Mouse (Mus musculus) neural tube, embryonic 12.5 days (tissue): ENCODE results near the gene Kcnk10. TPM values are rescaled to one million over a fixed set of nuclear protein-coding genes. Genes with fewer than 3 reads are reported as not detected.

ENCODE experiments used
- ATAC-seq: fragments of 200-750 bp; cut with Nextera tagmentation; 2 replicates; pipeline ENCODE4 v1.8.0; 2017; ENCODE audit warnings: low read depth, mild to moderate bottlenecking, moderate TSS enrichment, moderate library complexity; ENCODE audit not compliant: low FRiP score
- H3K27ac ChIP-seq: fragments of 300-500 bp; sonication (generic); 2 replicates; pipeline ENCODE4 v1.5.1; 2016
- H3K27me3 ChIP-seq: fragments of 300-500 bp; sonication (generic); replicated peaks from 2 replicates; pipeline ENCODE4 v1.6.1; 2016; ENCODE audit warnings: mild to moderate bottlenecking
- H3K36me3 ChIP-seq: fragments of 300-500 bp; sonication (generic); 2 replicates; pipeline ENCODE4 v1.6.1; 2016; ENCODE audit warnings: mild to moderate bottlenecking
- H3K4me1 ChIP-seq: fragments of 300-500 bp; sonication (generic); 2 replicates; pipeline ENCODE4 v1.6.1; 2016
- H3K4me2 ChIP-seq: fragments of 300-500 bp; sonication (generic); replicated peaks from 2 replicates; pipeline ENCODE4 v1.6.1; 2016; ENCODE audit warnings: mild to moderate bottlenecking
- H3K4me3 ChIP-seq: fragments of 300-500 bp; sonication (generic); 2 replicates; pipeline ENCODE4 v1.5.1; 2016
- H3K9ac ChIP-seq: fragments of 300-500 bp; sonication (generic); 2 replicates; pipeline ENCODE4 v1.6.1; 2016; ENCODE audit warnings: mild to moderate bottlenecking
- H3K9me3 ChIP-seq: fragments of 300-500 bp; sonication (generic); 2 replicates; pipeline ENCODE4 v1.6.1; 2016; ENCODE audit warnings: mild to moderate bottlenecking
- WGBS: fragments of 180-500 bp; shearing (Covaris S2); methylation state at CpG from one replicate; pipeline ENCODE4 v1.1.7; 2016; 5-methylcytosine and 5-hydroxymethylcytosine counted together
- polyA plus RNA-seq: library from polyadenylated mRNA; unstranded; fragments of >200 nt; fragmentation: Nextera tagmentation; extraction: Ambion mirVana; gene quantifications from 2 replicates; pipeline ENCODE4 v1.2.1, GENCODE M21; 2016

Kcnk10 gene
- polyA plus RNA-seq, 1 experiment from 2014 or later, result 24.8 TPM

DNA sequence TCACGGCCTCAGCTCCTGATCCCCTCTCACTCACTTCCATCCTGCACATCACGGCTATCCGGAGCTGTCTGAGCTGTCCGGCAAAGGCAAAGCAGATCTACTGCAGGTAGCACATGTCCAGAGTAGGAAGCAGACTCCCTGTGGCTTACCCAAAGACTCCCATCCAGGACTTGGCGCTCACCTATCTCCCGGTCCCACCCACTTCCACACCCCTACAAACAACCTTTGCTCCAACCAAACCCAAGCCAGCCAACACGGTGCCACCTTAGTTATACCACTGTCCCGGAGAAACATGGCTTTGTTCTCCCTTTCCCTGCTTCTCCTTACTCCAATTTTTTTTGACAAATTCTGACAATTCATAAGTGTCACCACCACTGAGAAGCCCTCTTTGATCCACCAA, 49.5 kb downstream of the Kcnk10 start:
- H3K27me3 ChIP-seq, result no peaks in the 10 kb centered on the region

DNA sequence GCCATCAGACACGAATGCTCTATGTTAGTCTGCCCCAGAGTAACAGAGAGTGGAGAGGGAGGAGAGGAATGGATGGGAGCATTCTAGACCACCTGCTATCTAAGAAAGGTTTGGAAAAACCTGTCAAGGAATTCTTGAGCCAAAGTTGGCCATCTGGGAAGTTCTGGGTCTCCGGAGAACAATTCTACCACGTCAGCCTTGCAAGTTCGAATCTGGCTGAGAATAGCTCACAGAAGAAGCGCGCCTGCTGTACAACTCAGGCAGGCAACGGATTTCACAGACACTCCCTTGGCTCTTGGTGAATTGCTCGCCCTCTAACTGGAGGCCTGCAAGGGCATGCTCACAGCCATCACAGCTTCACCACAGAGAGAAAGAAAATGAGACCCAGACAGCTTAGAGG, 52.7 kb downstream of the Kcnk10 start:
- H3K36me3 ChIP-seq, result peaks cover 11% of the 10 kb centered on the region
- no peak overlapping the region for H3K4me3 ChIP-seq
- no peaks in the 10 kb centered on the region for H3K27me3 ChIP-seq
- H3K4me1 ChIP-seq, result peaks cover 8% of the 10 kb centered on the region
- H3K9ac ChIP-seq, result no peak overlapping the region
- no peak overlapping the region for H3K4me2 ChIP-seq
- no peak overlapping the region for H3K27ac ChIP-seq
- no peaks in the 10 kb centered on the region; the same call in 1 of the 2 replicates for H3K9me3 ChIP-seq
- 86% methylated on average over 8 of the region's 8 CpGs for WGBS
- ATAC-seq, result no peak

More for the DNA sequence above, 49.5 kb downstream of the Kcnk10 start:
- no peak for ATAC-seq
- no peak overlapping the region for H3K9ac ChIP-seq
- 89% methylated on average over 8 of the region's 8 CpGs for WGBS
- H3K36me3 ChIP-seq, result peaks cover 11% of the 10 kb centered on the region
- H3K4me3 ChIP-seq, result no peak overlapping the region
- H3K4me1 ChIP-seq, result peaks cover 8% of the 10 kb centered on the region
- no peaks in the 10 kb centered on the region; the same call in 1 of the 2 replicates for H3K9me3 ChIP-seq
- H3K4me2 ChIP-seq, result no peak overlapping the region
- no peak overlapping the region for H3K27ac ChIP-seq

DNA sequence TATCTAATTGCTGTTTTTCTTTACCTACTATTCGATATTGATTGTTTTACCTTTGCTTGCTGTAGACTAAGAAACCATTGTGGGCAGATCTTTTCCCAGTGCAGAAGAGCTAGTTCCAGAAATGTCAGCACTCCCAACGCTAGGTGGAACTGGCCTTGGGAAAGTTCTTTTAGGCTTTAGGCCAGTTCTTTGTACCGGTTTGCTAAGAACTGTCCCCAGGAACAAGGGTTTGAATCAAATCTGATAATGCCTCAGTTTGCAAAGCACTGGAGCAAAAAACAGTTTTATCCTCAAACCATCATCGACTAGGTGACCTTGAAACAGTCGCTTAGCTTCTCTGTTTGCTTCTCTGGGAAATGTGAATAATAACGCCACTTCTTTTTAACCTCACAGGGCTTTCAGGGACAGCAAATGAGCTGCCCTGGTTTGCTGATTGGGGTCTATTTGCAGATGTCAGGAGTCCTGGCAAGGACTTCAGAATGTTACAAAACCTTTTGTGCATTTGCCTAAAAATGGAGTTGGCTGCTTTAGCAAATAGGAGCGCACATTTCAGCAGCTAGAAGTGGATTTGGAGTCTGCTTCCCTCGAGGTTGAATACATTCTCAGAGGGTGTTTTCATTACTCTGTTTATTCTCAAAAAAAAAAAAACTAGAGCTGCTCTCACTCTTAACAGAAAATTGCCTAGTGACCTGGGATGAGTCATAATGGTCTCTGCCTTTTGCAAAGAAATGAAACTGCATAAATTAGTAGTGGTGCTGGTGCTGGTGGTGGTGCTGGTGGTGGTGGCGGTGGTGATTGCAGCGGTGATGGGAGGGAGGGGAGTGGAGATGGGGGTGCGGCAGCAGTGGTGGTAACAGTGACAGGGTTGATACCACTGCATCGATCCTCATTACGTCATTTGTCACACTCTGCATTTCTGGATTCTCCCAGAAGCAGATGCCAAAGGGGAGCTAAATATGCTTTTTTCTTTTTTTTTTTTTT, 53.5 kb downstream of the Kcnk10 start:
- H3K4me1 ChIP-seq, result peaks cover 8% of the 10 kb centered on the region
- no peak for ATAC-seq
- H3K4me2 ChIP-seq, result no peak overlapping the region
- H3K9me3 ChIP-seq, result no peaks in the 10 kb centered on the region; the same call in 1 of the 2 replicates
- H3K4me3 ChIP-seq, result no peak overlapping the region
- no peak overlapping the region for H3K27ac ChIP-seq
- WGBS, result 81% methylated on average over 13 of the region's 13 CpGs
- H3K9ac ChIP-seq, result no peak overlapping the region
- H3K27me3 ChIP-seq, result no peaks in the 10 kb centered on the region
- H3K36me3 ChIP-seq, result peaks cover 11% of the 10 kb centered on the region

DNA sequence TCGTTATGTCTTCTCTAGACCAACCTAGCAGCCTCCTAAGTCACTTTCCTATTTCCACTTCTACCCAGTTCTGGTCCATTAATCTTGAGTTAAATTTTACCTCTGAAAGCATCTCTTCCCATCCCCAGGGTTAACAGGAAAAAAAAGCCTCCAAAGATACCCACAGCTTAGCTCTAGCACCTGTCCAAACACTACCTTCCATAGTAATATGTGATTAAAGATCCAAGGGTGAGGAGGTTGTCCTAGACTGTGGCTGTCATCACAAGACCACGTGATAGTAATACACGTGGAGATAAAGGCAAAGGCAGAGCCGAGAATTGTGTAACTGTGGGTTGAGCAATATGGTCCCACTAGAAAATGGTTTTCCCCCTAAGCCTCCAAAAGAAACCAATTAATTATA, 56.8 kb downstream of the Kcnk10 start:
- peaks cover 8% of the 10 kb centered on the region for H3K4me1 ChIP-seq

DNA sequence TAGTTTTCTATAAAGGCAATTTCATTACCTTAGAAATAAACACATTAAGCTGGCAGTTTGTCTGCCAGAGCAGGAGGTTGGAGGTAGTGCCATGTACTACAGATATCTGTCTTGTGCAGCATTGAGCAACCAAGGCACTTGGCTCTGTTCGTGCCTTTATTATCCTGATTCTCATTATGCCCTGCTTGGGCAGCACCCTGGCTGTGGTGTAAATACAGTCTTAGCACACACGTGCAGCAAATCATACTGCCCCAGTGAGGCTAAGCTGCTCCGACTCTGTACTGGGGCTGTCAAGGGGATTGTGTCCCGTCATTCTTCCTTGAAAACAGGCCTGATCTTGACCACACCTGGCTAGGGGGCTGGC, 57.6 kb downstream of the Kcnk10 start:
- H3K4me2 ChIP-seq, result no peak overlapping the region
- H3K9ac ChIP-seq, result no peak overlapping the region
- H3K4me3 ChIP-seq, result no peak overlapping the region
- 63% methylated on average over 4 of the region's 4 CpGs for WGBS
- peaks cover 12% of the 10 kb centered on the region for H3K36me3 ChIP-seq
- 0 out of 2 replicates have a peak, but pooled peaks have one; percentile 64 for ATAC-seq
- H3K27ac ChIP-seq, result 0 out of 2 replicates have a peak overlapping the region, but pooled peaks have one; percentile 20
- no peaks in the 10 kb centered on the region; the same call in 1 of the 2 replicates for H3K9me3 ChIP-seq
- H3K4me1 ChIP-seq, result peaks cover 8% of the 10 kb centered on the region
- no peaks in the 10 kb centered on the region for H3K27me3 ChIP-seq

More for the DNA sequence above, 56.8 kb downstream of the Kcnk10 start:
- WGBS, result 66% methylated on average over 4 of the region's 4 CpGs
- H3K27ac ChIP-seq, result no peak overlapping the region
- H3K9me3 ChIP-seq, result no peaks in the 10 kb centered on the region; the same call in 1 of the 2 replicates
- H3K4me3 ChIP-seq, result no peak overlapping the region
- ATAC-seq, result no peak
- peaks cover 12% of the 10 kb centered on the region for H3K36me3 ChIP-seq
- no peak overlapping the region for H3K4me2 ChIP-seq
- no peaks in the 10 kb centered on the region for H3K27me3 ChIP-seq
- H3K9ac ChIP-seq, result no peak overlapping the region

DNA sequence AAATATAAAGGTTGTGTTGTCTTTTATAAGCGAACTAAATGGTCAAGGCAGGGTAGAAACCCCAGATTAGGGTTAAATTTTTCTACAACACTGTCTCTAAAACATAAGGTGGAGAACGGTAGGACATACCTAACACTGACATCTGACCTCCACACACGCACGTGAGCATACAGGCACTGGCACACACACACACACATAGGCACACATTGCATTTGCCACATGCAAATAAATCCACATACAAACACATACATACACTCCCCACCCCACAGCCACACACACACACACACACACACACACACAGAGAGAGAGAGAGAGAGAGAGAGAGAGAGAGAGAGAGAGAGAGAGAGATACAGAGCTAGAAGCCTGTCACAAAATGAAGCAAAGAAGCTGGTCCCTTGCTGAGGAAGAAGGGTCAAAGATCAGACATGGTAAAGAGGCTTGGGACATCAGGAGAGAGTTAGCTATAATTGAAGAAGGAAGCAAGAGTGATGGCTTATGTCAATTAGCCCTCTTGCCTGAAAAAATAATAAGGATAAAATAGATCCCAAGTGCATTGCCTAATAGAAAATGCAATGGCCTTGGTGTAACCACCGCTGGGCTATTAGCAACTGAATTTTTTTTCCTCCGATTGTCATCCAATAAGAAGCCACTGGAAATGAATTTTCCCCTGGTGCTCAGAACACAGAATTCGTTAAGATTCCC, 58.1 kb downstream of the Kcnk10 start:
- ATAC-seq, result peak; percentile 63
- Histone ChIP-seq H3K4me2 (no peak overlapping the region), H3K36me3 (peaks cover 12% of the 10 kb centered on the region), H3K27me3 (no peaks in the 10 kb centered on the region), H3K4me3 (no peak overlapping the region), H3K27ac (no peak overlapping the region), H3K9ac (no peak overlapping the region), H3K4me1 (peaks cover 8% of the 10 kb centered on the region), H3K9me3 (no peaks in the 10 kb centered on the region)
- WGBS, result 71% methylated on average over 7 of the region's 7 CpGs

DNA sequence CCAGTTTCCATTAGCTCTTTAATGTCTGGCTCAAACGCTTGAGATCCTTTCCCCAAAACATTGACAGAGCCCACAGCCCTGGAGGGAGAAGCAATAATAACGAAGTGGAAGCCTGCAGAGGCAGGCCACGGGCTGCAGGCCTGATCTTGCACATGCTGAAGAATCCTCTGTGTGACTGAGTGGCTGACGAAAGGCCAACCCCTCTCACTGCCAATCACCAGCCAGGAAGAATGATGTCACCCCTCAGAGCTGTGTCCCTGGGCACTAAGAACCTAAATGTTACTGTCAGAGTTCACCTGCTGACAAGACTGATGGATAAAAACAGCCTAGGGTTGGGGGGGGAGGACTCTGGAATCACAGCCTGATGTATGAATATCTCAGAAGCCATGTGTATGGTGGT, 72.5 kb downstream of the Kcnk10 start:
- WGBS, result 70% methylated on average over 4 of the region's 4 CpGs
- H3K4me2 ChIP-seq, result no peak overlapping the region
- H3K9ac ChIP-seq, result no peak overlapping the region
- no peaks in the 10 kb centered on the region for H3K27me3 ChIP-seq
- no peak overlapping the region for H3K4me3 ChIP-seq
- no peak overlapping the region for H3K27ac ChIP-seq
- H3K4me1 ChIP-seq, result peaks cover 20% of the 10 kb centered on the region
- ATAC-seq, result no peak
- H3K9me3 ChIP-seq, result no peaks in the 10 kb centered on the region
- peaks cover 13% of the 10 kb centered on the region; the same call in 1 of the 2 replicates for H3K36me3 ChIP-seq

DNA sequence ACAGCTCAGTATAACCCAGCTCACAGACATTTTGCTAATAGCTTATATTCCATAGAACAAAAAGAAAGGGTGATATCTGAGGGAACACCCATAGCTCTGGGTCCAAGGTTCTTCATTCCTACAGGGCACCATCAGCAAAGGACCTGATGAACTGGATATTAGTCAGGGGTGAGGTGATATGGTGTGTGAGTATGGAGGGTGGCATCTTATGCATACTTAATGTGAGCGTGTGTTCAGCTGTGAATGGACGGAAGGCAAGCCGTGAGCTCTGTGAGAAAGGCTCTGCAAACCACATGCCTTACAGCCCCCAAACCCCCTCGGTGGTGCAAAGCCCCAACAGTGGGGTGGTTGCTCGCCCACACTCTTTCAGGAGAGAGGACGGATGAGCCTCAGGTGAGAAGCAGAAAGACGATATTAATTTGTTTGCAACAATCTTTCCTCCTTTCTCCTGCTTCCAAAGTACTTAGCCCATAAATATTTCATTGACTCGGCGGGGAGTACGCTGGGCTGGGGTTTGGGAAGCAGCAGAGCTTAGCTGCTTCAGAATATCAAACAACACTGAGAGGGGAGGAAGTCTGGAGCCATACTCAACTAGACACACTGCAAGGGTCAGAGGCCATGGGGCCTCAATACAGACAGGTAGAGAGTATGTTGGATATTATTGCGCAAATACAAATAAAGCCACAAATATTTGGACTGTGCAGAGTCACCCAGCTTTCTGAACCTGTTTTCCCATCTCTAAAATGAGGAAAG, 76.4 kb downstream of the Kcnk10 start:
- Histone ChIP-seq H3K9ac (no peak overlapping the region), H3K4me1 (peaks cover 20% of the 10 kb centered on the region), H3K9me3 (no peaks in the 10 kb centered on the region), H3K4me2 (0 out of 2 replicates have a peak overlapping the region, but pooled peaks have one; percentile 5), H3K4me3 (no peak overlapping the region), H3K27me3 (no peaks in the 10 kb centered on the region), H3K36me3 (no peaks in the 10 kb centered on the region), H3K27ac (no peak overlapping the region)
- 48% methylated on average over 11 of the region's 11 CpGs for WGBS
- ATAC-seq, result peak; percentile 68

DNA sequence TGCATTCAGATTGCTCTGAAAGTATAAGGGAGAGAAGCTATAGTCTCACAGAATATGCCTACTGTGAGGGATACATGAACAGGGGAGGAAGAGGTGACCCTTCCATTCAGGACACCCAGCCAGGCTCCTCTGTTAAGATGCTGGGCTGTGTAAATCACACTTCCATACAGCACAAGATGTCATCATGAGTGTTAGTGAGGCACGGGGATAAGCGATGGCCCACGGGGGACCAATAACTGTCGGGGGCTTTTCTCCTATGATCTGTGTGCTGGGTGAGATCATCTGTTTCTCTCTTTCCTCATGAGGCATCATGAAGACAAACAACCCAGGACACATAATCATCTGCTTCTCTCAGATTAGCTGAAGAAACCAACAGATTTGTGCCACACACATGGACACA, 77.1 kb downstream of the Kcnk10 start:
- 0 out of 2 replicates have a peak overlapping the region, but pooled peaks have one; percentile 5 for H3K4me2 ChIP-seq
- peak; percentile 79 for ATAC-seq

DNA sequence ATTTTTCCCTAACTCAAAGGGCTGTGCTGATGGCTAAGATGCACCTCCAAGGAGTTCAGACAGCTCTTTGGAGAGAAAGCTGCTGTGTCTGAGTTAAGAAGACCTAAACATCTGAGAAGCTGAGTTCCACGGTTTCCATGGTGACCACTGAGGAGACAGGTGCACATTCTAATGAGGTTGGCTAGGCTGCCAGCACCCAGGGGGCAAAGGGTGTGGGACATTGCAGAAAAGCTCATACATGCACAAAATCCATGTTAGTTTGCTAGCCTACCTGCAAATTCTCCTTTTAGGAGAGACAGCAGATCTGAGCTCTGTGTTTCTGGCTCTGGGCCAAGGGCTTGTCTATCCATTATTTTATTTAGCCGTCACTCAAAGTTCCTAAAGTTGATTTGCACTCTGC, 96.7 kb downstream of the Kcnk10 start:
- no peak for ATAC-seq
- H3K36me3 ChIP-seq, result no peaks in the 10 kb centered on the region
- peaks cover 12% of the 10 kb centered on the region for H3K4me1 ChIP-seq
- H3K27me3 ChIP-seq, result no peaks in the 10 kb centered on the region
- H3K9me3 ChIP-seq, result no peaks in the 10 kb centered on the region
- no peak overlapping the region for H3K9ac ChIP-seq
- no peak overlapping the region for H3K4me2 ChIP-seq
- no peak overlapping the region for H3K4me3 ChIP-seq
- no peak overlapping the region for H3K27ac ChIP-seq
- WGBS, result 72% methylated on average over 2 of the region's 2 CpGs

More for the DNA sequence above, 77.1 kb downstream of the Kcnk10 start:
- H3K27ac ChIP-seq, result no peak overlapping the region
- no peaks in the 10 kb centered on the region for H3K9me3 ChIP-seq
- H3K4me1 ChIP-seq, result peaks cover 20% of the 10 kb centered on the region
- H3K36me3 ChIP-seq, result peaks cover 1% of the 10 kb centered on the region; the same call in 1 of the 2 replicates
- H3K9ac ChIP-seq, result no peak overlapping the region
- H3K4me3 ChIP-seq, result no peak overlapping the region
- WGBS, result 40% methylated on average over 4 of the region's 4 CpGs
- no peaks in the 10 kb centered on the region for H3K27me3 ChIP-seq

DNA sequence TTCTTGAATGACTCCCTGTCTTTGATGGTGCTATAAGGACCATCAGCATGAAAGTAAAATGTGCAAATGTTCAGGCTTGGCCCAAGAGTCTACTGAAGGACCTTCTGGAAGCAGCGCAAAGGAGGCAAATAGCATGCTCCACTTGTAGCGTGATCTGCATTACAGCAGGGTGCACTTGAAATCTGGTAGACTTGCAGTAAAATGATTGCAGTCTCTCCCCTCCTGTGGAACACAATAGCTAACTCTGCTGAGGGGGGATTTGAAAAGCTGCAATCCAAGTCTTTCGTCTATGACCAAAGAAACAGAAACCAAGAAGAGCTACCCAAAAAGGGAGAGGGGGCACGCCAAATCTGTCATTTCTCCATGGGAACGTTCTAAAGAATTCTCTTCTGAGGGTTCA, 97.1 kb downstream of the Kcnk10 start:
- 59% methylated on average over 5 of the region's 5 CpGs for WGBS
- ATAC-seq, result no peak
- no peak overlapping the region for H3K9ac ChIP-seq
- peaks cover 12% of the 10 kb centered on the region for H3K4me1 ChIP-seq
- no peaks in the 10 kb centered on the region for H3K27me3 ChIP-seq
- no peak overlapping the region for H3K4me3 ChIP-seq
- H3K9me3 ChIP-seq, result no peaks in the 10 kb centered on the region
- H3K27ac ChIP-seq, result no peak overlapping the region
- H3K36me3 ChIP-seq, result no peaks in the 10 kb centered on the region
- no peak overlapping the region for H3K4me2 ChIP-seq
